Mouse (Mus musculus): ENCODE results near the gene Zfp507. TPM values are rescaled to one million over a fixed set of nuclear protein-coding genes. Genes with fewer than 3 reads are reported as not detected.

Gene Zfp507
- polyA plus RNA-seq, 1 experiment from 2014 or later, result 17.8 TPM

DNA sequence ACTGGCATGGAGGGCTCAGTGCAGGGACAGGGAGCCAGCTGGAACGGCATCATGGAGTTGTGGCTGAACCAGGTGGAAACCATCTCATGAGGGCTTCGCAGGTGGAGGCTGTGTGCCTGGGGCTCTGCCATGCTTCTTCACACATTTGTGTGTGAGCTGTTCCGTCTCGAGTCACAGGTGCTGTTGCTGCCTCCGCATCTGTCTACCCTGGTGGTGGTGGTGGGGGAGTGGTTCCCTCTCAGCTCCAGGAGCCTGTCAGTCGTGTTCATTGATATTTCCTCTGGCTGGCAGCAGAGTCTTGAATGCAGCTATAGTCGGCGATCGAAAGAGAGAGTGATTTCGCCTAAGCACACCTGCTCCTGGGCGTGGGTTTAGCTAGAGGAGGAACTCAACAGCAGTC is 10.5 kb upstream of the Zfp507 start:
- Histone ChIP-seq H3K4me2 (replicated peaks) (no peak overlapping the region), H3K27ac (no peak overlapping the region), H3K27me3 (replicated peaks) (no peaks in the 10 kb centered on the region), H3K9me3 (no peaks in the 10 kb centered on the region), H3K4me1 (replicated peaks) (no peaks in the 10 kb centered on the region), H3K9ac (no peak overlapping the region), H3K4me3 (replicated peaks) (no peak overlapping the region), H3K36me3 (no peaks in the 10 kb centered on the region)
- ATAC-seq, result no peak
- WGBS, result 78% methylated on average over 11 of the region's 11 CpGs

- Histone ChIP-seq H3K4me1 (replicated peaks) (no peaks in the 10 kb centered on the region), H3K9ac (no peak overlapping the region), H3K9me3 (no peaks in the 10 kb centered on the region), H3K4me3 (replicated peaks) (no peak overlapping the region), H3K36me3 (no peaks in the 10 kb centered on the region), H3K4me2 (replicated peaks) (no peak overlapping the region), H3K27me3 (replicated peaks) (no peaks in the 10 kb centered on the region), H3K27ac (no peak overlapping the region)
- ATAC-seq, result no peak
- WGBS, result 47% methylated on average over 8 of the region's 8 CpGs
Observed at GRCm38 (mm10) chr7:35810736-35811135, 7.9 kb upstream of the Zfp507 start.

- ATAC-seq, result no peak
- Histone ChIP-seq H3K4me1 (replicated peaks) (peaks cover 5% of the 10 kb centered on the region; the same call in 1 of the 2 replicates), H3K4me3 (replicated peaks) (no peak overlapping the region), H3K4me2 (replicated peaks) (no peak overlapping the region), H3K36me3 (peaks cover 5% of the 10 kb centered on the region), H3K9me3 (no peaks in the 10 kb centered on the region), H3K9ac (no peak overlapping the region), H3K27me3 (replicated peaks) (no peaks in the 10 kb centered on the region), H3K27ac (no peak overlapping the region)
- 69% methylated on average over 10 of the region's 10 CpGs for WGBS
Observed at GRCm38 (mm10) chr7:35804206-35804605, 1.4 kb upstream of the Zfp507 start.

DNA sequence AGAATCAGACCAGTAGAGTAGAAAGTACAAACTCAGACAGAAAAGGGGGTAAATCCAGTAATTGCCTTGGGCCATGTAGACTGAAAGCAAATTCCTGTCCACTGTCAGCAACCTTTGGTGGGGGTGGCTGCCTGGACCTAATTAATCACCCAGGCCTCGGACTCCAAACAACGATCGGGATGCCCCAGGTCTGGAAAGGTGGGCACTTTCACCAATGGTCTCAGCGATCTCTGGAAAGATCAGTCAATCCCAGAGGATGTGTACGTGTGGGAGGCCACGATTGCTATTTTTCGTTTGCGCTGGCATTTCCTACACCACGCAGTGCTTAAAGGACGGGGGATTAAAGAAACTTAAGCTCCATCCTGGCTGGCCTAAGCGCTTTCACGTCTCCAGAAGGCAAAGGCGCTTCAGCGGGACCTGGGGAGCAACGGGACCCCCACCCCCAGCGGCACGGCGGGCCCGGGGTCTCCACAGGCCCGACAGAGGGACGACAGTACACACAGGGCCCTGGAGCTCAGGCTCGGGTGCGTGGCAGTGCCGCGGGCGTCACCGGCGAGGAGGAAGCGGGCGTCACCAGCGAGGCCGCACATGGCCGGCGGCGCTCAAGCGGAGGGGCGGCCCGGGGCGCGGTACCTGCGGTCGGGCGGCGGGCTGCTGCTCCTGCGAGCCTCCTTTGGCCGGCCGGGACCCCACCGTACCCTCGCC is 450 bp downstream of the Zfp507 start:
- peak overlapping the region; percentile 99 for H3K9ac ChIP-seq
- H3K4me3 ChIP-seq (replicated peaks), result peak overlapping the region; percentile 90
- H3K36me3 ChIP-seq, result peaks cover 10% of the 10 kb centered on the region
- peak overlapping the region; percentile 78 for H3K27ac ChIP-seq
- H3K27me3 ChIP-seq (replicated peaks), result no peaks in the 10 kb centered on the region
- H3K9me3 ChIP-seq, result no peaks in the 10 kb centered on the region
- WGBS, result under 1% methylated on average over 45 of the region's 49 CpGs
- peak overlapping the region; percentile 66 for H3K4me2 ChIP-seq (replicated peaks)
- peaks cover 5% of the 10 kb centered on the region; the same call in 1 of the 2 replicates for H3K4me1 ChIP-seq (replicated peaks)
- ATAC-seq, result peak; percentile 92

- 41% methylated on average over 7 of the region's 7 CpGs for WGBS
- no peak overlapping the region for H3K4me2 ChIP-seq (replicated peaks)
- peaks cover 45% of the 10 kb centered on the region for H3K36me3 ChIP-seq
- no peaks in the 10 kb centered on the region for H3K27me3 ChIP-seq (replicated peaks)
- H3K9ac ChIP-seq, result no peak overlapping the region
- H3K27ac ChIP-seq, result no peak overlapping the region
- H3K4me1 ChIP-seq (replicated peaks), result peaks cover 3% of the 10 kb centered on the region; the same call in 1 of the 2 replicates
- ATAC-seq, result no peak
- H3K4me3 ChIP-seq (replicated peaks), result no peak overlapping the region
- no peaks in the 10 kb centered on the region for H3K9me3 ChIP-seq
Observed at GRCm38 (mm10) chr7:35796123-35796522, 6.7 kb downstream of the Zfp507 start.

- 76% methylated on average over 12 of the region's 12 CpGs for WGBS
- H3K9ac ChIP-seq, result no peak overlapping the region
- no peak for ATAC-seq
- H3K4me1 ChIP-seq (replicated peaks), result no peaks in the 10 kb centered on the region; the same call in 1 of the 2 replicates
- no peaks in the 10 kb centered on the region for H3K27me3 ChIP-seq (replicated peaks)
- no peak overlapping the region for H3K4me2 ChIP-seq (replicated peaks)
- peaks cover 46% of the 10 kb centered on the region for H3K36me3 ChIP-seq
- no peaks in the 10 kb centered on the region for H3K9me3 ChIP-seq
- H3K27ac ChIP-seq, result no peak overlapping the region
- no peak overlapping the region for H3K4me3 ChIP-seq (replicated peaks)
Observed at GRCm38 (mm10) chr7:35794145-35794664, 8.6 kb downstream of the Zfp507 start.

DNA sequence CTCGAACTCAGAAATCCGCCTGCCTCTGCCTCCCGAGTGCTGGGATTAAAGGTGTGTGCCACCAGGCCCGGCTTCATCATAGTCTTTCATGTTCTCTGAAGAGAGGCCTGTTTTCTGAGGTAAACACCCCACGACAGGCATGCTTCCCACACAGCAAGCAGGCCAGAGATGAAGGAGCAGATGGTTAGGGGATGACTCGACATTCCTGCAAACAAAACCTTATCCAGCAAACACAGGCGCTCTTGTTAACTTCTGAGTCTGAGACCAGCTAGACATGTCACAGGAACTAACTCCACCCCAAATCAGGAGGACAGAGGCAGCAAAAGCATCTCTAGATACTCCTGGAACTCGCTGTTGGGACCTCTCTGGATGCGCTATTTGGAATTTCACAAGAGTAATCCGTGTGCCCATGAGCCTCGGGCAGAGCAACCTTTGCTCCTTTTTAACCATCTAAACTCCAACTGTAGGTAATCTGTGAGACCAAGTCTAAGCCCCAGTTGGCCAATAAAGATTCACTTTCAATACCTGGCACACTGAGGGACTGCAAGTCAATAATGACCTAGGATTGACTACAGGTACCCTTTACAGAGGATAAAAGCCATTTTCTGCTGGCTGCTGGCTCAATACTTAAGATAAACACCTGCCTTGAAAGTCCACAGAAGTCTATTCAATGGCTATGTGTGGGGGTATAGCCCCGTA is 10.5 kb downstream of the Zfp507 start:
- no peaks in the 10 kb centered on the region for H3K9me3 ChIP-seq
- H3K27ac ChIP-seq, result no peak overlapping the region
- no peak overlapping the region for H3K9ac ChIP-seq
- WGBS, result 74% methylated on average over 12 of the region's 12 CpGs
- H3K4me3 ChIP-seq (replicated peaks), result no peak overlapping the region
- ATAC-seq, result no peak
- H3K36me3 ChIP-seq, result peaks cover 40% of the 10 kb centered on the region
- no peak overlapping the region for H3K4me2 ChIP-seq (replicated peaks)
- no peaks in the 10 kb centered on the region; the same call in 1 of the 2 replicates for H3K4me1 ChIP-seq (replicated peaks)
- H3K27me3 ChIP-seq (replicated peaks), result no peaks in the 10 kb centered on the region

DNA sequence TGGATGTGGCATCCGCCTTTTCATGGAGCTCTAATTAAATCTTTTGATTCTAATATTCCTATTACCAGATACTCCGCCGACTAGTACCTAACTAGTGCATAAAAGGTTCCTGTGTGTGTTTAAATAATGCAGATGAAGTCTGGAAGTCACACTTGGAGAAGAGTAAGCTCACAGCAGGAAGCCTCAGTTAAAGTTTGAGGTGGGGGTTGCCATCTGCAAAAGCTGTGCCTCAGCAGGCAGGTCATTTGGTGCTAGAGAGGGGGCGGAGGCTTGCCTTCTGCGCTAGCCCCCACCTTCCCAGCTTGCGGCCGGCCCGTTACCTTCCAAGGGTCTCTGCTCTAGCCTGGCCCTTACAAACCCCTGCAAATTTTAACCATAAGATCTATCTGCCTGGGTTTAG is 11.9 kb downstream of the Zfp507 start:
- Histone ChIP-seq H3K9ac (no peak overlapping the region), H3K27me3 (replicated peaks) (no peaks in the 10 kb centered on the region), H3K4me2 (replicated peaks) (no peak overlapping the region), H3K9me3 (no peaks in the 10 kb centered on the region), H3K4me1 (replicated peaks) (no peaks in the 10 kb centered on the region), H3K36me3 (peaks cover 33% of the 10 kb centered on the region), H3K4me3 (replicated peaks) (no peak overlapping the region), H3K27ac (no peak overlapping the region)
- WGBS, result 74% methylated on average over 8 of the region's 8 CpGs
- no peak for ATAC-seq

- no peak for ATAC-seq
- no peaks in the 10 kb centered on the region for H3K4me1 ChIP-seq (replicated peaks)
- H3K36me3 ChIP-seq, result peaks cover 38% of the 10 kb centered on the region
- H3K4me3 ChIP-seq (replicated peaks), result no peak overlapping the region
- no peaks in the 10 kb centered on the region for H3K27me3 ChIP-seq (replicated peaks)
- no peak overlapping the region for H3K9ac ChIP-seq
- no peak overlapping the region for H3K4me2 ChIP-seq (replicated peaks)
- H3K9me3 ChIP-seq, result no peaks in the 10 kb centered on the region
- H3K27ac ChIP-seq, result no peak overlapping the region
- 80% methylated on average over 8 of the region's 8 CpGs for WGBS
Observed at GRCm38 (mm10) chr7:35790201-35790600, 12.6 kb downstream of the Zfp507 start.

DNA sequence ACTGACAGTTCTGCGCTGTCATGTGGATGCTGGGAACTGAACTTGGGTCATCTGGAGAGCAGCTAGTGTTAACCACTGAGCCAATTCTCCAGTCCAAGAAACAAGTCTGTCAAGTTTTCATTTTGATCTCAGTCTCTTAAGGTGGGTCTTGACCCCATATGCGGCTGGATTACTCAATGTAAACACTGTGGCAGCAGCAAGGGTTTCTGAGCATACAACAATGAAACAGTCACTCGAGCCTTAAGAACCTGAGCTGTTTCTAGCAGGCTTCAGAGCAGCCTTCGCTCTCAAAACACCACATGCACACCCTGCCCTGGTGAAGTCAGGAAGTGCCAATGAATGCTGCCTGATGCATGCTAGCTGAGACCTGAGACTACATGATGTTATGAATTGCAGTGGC is 17.2 kb downstream of the Zfp507 start:
- WGBS, result 34% methylated on average over 4 of the region's 4 CpGs
- H3K27ac ChIP-seq, result no peak overlapping the region
- H3K9me3 ChIP-seq, result no peaks in the 10 kb centered on the region
- no peaks in the 10 kb centered on the region for H3K27me3 ChIP-seq (replicated peaks)
- H3K4me3 ChIP-seq (replicated peaks), result no peak overlapping the region
- H3K9ac ChIP-seq, result no peak overlapping the region
- no peaks in the 10 kb centered on the region for H3K4me1 ChIP-seq (replicated peaks)
- no peak overlapping the region for H3K4me2 ChIP-seq (replicated peaks)
- ATAC-seq, result peak; percentile 43; the same call in 1 of the 2 replicates
- H3K36me3 ChIP-seq, result peaks cover 15% of the 10 kb centered on the region; the same call in 1 of the 2 replicates

DNA sequence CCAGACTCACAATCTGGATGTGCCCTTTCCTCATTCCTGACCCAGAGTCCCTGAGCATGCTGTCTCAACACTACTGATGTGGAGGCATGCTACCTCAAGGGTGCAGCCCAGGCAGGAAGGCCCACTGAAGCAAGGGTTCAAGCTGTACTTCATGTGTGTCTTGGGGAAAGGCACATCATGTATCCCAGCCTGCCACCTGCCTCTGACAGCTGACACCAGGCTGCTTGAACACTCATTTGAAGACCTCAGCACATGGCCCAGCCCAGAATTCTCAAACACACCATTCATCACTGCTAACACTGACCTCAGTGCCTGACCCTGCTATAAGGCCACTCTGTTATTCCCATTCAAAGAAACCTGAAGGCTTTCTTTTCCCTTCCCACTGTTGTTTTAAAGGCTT is 20.6 kb downstream of the Zfp507 start:
- Histone ChIP-seq H3K4me2 (replicated peaks) (no peak overlapping the region), H3K27me3 (replicated peaks) (no peaks in the 10 kb centered on the region), H3K4me1 (replicated peaks) (no peaks in the 10 kb centered on the region), H3K4me3 (replicated peaks) (no peak overlapping the region), H3K27ac (no peak overlapping the region), H3K9ac (no peak overlapping the region), H3K36me3 (peaks cover 31% of the 10 kb centered on the region), H3K9me3 (no peaks in the 10 kb centered on the region)
- ATAC-seq, result no peak

DNA sequence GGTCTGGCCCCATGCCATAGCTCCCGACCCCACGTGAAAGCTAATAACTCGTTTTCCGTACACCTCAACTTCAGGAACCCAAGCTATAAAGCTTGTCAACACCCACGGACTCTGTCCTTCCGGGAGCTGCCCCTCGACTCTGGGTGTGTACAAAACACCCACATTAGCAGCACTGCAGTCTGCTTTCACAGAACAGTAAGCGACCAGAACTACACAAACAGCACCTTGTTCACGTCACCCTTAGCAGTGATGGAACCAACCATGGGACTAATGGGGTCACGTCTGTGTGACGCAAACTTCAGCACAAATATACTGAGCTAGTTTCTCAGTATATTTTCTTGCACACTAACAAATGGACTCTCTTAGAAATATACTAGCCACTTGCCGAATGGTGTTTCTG is 28.7 kb downstream of the Zfp507 start:
- ATAC-seq, result no peak
- H3K4me1 ChIP-seq (replicated peaks), result no peaks in the 10 kb centered on the region

More for the DNA sequence above, 28.7 kb downstream of the Zfp507 start:
- Histone ChIP-seq H3K4me2 (replicated peaks) (no peak overlapping the region), H3K36me3 (peaks cover 38% of the 10 kb centered on the region), H3K27me3 (replicated peaks) (no peaks in the 10 kb centered on the region), H3K9me3 (no peaks in the 10 kb centered on the region), H3K4me3 (replicated peaks) (no peak overlapping the region), H3K27ac (no peak overlapping the region), H3K9ac (no peak overlapping the region)
- 88% methylated on average over 12 of the region's 12 CpGs for WGBS

Data from intestine, embryonic 15.5 days (tissue).